Mouse (Mus musculus): ENCODE data around the gene Ntn1.

Gene Ntn1

DNA sequence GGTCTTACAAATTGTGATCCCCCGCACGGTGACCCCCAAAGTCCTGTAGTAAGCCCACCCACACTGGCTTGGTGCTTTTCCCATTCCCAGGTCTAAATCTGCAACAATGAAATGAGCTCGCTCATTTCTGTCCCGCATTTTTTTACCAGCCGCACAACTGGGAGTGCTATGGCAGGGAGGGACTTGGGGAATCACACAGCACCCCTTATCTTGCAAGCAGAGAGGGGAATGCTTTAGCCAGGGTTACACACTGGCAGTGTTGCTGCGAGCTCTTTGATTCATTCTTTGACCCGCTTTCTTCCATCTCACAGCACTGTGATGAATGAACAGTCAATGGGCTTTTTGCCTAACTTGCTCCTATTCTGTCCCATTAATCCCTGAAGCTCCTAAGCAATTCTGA lies 98.3 kb downstream of the Ntn1 start:
- in situ Hi-C loops (cut with MboI; ENCODE audit: low pct_unique_long_range_greater_than_20kb in 1 of 2, low sequenced_read_pairs in 2 of 2, unreplicated experiment in 1 of 2), result no loop called here

DNA sequence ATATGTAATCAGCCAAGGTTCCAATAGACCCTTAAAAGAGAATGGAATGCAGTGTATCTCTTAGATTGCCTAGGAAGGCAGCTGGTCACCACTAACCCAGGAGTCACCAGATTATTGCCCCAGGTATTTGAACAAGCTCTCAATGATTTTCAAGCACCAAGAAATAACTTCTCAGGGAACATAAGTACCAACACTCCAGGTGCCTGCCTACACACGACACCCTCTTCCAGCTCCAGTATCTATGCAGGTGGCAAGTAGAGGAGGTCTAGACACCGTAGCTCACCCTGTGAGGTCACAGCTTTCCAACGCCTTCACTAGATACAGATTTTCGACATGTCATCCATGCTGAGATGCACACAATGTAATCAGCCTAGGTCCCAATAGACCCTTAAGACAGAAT lies 99.0 kb downstream of the Ntn1 start:
- in situ Hi-C loops (cut with MboI; ENCODE audit: low pct_unique_long_range_greater_than_20kb in 1 of 2, low sequenced_read_pairs in 2 of 2, unreplicated experiment in 1 of 2), result no loop called here

DNA sequence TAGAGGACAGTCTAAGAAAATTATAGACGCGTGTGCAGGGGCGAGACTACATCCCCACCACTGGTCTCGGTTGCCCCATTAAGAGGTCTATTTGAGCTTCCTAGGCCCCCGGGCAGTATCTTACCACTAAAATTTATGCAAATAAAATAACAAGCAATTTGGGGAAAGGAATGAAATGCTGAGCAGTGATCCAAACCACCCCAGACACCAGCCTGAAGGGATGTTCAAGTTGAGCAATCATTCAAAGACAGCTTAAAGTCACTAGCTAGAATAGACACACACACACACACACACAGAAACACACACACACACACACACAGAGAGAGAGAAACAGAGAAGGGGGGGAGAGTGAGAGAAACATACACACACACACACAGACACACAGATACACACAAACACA lies 105.1 kb downstream of the Ntn1 start:
- in situ Hi-C loops (cut with MboI; ENCODE audit: low pct_unique_long_range_greater_than_20kb in 1 of 2, low sequenced_read_pairs in 2 of 2, unreplicated experiment in 1 of 2), result no loop called here

DNA sequence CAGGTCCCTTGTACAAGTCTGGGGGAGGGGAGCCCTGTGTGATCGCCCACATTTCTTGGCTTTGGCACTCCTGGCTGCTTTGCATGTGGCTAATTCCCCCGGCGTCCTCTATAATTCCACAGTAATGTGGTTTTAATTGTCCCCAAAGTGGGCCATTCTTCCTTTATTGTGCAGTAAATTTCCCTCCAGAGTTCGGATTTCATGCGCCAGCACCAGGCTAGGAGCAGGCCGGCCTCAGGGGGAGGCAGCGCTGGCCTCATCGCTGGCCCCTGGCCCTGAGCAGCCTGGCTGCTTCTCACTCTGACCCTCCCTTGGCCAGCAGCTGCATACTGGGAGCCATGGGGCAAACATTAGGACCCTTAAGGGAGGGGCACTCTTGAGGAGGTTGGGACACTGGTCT lies 110.0 kb downstream of the Ntn1 start:
- in situ Hi-C loops (cut with MboI; ENCODE audit: low pct_unique_long_range_greater_than_20kb in 1 of 2, low sequenced_read_pairs in 2 of 2, unreplicated experiment in 1 of 2), result no loop called here

DNA sequence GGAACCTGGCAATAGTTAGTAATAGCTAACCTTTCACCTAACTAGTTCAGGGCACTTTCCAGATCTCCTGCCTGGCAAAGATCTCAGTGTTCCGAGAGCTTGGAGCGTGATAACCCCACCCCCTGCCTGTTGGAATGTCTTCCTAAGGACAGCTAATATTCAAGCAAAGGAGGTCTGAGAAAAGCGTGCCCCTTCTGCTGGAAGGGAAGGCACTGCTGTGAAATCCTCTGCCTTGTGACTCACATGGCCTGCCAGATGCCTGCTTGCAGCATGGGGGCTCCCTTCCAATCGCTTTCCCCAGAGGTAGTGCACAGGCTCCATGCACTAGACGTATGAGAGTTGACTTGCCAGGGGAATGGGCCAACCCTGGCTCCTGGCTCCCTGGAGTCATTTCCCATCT lies 113.3 kb downstream of the Ntn1 start:
- in situ Hi-C loops (cut with MboI; ENCODE audit: low pct_unique_long_range_greater_than_20kb in 1 of 2, low sequenced_read_pairs in 2 of 2, unreplicated experiment in 1 of 2), result no loop called here

DNA sequence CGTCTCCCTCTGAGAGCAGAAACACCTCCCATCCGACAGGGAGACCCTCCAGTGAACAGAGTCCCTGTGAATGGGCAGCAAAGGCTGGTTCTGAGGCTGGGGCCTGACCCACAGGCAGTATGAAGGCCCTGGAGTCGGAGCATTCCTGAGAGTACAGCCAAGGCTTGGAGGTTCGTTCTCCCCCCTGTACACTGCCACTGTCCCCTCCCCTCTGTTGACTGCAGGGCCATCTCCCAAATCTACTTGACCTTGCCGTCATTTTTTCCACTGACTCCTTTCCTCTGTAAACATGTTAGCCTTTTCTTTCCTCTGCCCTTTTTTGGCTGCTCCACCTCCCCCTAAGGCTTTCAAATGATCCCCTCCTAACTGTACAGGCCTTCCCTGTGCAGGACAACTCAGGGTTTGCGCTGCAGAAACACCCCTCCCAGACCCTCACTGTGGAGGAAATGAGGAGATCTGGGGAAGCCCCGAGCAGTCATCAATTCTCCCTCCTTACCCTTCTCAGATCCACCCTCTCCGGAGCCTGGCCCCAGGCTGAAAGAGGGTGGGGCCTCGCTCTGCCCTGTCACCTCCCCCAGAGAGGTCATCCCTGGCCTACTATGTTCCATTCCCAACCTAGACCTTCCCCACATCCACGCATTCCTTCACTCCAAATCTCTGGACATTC lies 114.3 kb downstream of the Ntn1 start:
- in situ Hi-C loops (cut with MboI; ENCODE audit: low pct_unique_long_range_greater_than_20kb in 1 of 2, low sequenced_read_pairs in 2 of 2, unreplicated experiment in 1 of 2), result no loop called here

DNA sequence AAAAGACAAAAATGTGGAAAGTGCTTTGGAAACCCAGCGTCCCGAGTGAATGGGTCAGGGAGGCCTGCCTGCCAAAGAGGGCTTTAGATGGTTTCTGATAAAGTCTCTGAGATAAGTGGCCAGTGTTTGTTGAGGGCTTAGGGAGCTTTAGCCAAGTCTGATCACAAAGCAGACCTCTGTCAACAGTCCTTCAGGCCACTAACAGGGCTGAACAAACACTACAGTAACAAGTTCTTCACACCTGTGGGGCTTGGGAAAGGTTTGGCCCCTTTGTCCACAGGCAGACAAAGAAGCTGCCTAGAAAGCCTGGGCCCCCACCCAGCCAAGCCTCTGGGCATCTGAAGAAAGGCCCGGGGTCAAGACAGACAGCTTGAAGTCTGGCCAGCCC lies 114.9 kb downstream of the Ntn1 start:
- in situ Hi-C loops (cut with MboI; ENCODE audit: low pct_unique_long_range_greater_than_20kb in 1 of 2, low sequenced_read_pairs in 2 of 2, unreplicated experiment in 1 of 2), result no loop called here

DNA sequence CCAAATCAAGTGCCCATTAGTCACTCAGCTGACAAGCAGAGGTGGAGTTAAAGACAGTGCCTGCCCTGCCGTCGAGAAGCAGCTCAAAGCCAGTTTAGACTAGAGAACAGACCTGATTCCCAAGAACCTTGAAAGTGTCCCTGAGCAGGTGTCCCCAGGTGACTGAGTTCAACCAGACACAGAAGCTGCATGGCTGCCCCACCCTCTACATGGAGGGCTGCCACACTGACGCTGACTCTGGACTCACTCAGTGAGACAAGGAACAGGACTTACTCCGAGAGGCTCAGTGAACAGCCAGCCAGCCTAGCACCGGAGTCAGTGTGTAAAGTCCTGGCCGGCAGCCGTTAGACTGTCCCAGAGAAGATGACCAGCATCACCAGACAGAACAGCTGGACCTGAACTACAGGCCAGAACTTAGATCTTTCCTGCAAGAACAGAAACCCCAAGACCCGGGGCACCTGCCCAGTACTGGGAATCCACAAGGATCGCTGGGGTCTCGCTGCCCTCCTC lies 120.6 kb downstream of the Ntn1 start:
- in situ Hi-C loops (cut with MboI; ENCODE audit: low pct_unique_long_range_greater_than_20kb in 1 of 2, low sequenced_read_pairs in 2 of 2, unreplicated experiment in 1 of 2), result no loop called here

DNA sequence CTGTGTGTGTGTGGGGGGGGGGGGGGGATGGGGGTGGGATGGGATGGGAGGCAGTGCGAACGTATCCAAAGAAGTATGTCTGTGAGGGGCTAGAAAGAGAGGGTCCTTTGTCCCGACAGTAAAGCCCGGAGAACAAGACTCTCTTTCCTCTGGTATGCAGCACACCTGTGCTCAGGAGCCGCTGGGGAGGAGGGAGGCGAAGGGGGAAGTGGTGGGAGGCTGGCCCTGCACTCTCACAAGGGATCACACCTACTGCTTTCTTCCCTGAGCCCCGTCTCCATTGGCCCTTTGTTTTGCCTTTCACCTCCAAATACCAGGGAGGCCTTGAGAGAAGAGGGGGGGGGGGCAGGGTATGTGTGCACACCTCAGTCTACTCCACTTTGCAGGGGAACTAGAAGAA lies 123.7 kb downstream of the Ntn1 start:
- in situ Hi-C loops (cut with MboI; ENCODE audit: low pct_unique_long_range_greater_than_20kb in 1 of 2, low sequenced_read_pairs in 2 of 2, unreplicated experiment in 1 of 2), result no loop called here

DNA sequence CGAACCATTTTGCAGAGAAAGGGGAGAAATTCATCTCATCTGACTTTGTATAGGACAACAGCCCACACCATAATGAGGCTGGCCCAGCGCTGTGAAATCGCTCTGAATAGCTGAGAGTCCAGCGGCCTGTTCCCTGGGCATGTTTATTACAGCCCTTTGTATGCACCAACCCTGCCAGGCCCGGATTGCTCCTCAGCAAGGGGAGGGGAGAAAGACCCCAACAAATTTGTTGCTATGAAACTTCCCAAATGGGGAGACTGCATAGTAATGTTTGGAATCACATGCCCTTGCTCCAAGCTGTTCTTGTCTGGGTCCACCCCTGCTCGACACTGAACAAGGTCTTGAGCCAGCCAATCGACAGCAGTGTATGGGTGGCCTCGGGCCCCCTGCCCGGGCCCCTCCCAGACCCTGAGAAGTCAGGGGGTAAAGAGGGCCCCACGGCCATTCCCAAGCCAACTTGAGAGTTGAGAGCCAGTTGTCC lies 126.3 kb downstream of the Ntn1 start:
- in situ Hi-C loops (cut with MboI; ENCODE audit: low pct_unique_long_range_greater_than_20kb in 1 of 2, low sequenced_read_pairs in 2 of 2, unreplicated experiment in 1 of 2), result no loop called here

DNA sequence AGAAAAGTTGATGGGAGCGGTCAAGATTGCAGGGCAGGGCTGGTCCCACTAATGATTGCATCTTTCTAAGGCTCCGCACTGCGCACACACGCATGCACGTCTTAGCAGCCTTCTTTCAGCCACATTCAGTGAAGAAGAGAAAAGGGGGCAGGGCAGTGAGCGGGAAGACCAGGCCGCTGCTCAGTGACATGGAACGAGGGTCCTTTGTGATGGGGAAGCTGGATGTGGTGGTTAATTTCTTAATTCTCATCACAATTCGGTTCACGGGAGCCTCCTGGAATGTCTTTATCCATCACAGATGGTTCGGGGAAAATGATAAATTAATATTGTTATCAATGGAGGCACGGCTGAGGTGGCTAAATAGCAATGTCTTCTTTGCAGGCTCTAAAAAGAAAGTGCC lies 126.8 kb downstream of the Ntn1 start:
- in situ Hi-C loops (cut with MboI; ENCODE audit: low pct_unique_long_range_greater_than_20kb in 1 of 2, low sequenced_read_pairs in 2 of 2, unreplicated experiment in 1 of 2), result no loop called here

DNA sequence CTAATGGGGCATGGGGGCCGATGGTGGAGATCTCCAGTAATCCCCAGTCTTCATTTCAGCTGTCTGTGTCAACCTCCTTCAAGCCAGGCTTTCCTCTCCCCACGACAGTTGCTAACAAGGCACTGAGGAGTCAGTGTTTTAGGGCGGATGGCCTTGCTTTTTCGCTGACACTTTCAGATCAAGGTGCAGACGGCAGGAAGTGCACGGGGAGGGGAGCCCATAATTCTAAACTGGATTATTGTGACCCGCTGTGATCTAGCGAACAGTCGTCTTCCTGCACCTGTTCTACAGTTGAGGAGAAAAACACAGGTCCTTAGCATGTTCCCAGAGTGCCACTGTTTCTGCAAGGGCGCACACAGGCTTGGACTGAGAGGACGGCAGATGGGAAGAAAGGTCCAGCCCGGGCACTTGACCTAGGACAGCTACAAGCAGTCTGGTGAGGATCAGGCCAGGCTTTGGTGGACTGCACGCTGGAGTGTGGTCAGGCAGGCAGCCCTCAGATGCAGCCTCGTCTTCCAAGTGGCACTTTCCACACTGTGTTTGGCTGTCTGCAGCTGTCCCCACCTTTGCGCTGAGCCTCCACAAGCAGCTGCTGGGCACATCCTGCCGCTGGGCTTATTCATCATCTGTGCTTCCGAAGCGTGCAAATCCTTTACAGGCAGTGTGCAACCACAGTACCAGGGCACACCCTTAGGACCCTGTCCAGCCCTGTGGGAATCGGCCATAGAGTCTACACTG lies 129.7 kb downstream of the Ntn1 start:
- in situ Hi-C loops (cut with MboI; ENCODE audit: low pct_unique_long_range_greater_than_20kb in 1 of 2, low sequenced_read_pairs in 2 of 2, unreplicated experiment in 1 of 2), result no loop called here

DNA sequence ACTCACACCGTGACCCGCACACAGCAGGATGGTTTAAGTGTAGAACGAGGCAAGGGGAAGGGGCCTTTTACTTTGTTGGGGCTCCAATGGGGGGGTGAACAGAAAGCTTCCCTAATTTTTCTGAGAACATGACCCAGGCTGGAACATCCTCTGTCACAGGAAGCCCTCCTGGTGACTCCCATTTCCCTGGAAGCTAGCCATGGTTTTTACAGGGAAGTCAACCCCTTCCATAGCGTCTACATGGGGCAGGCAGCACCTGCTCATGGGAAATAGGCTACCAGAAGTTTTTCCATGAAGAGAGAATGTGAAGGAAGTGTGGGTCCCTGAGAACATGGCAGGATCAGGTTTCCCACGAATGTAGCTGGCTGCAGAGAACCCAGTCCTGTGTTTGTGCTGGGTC lies 136.3 kb downstream of the Ntn1 start:
- in situ Hi-C loops (cut with MboI; ENCODE audit: low pct_unique_long_range_greater_than_20kb in 1 of 2, low sequenced_read_pairs in 2 of 2, unreplicated experiment in 1 of 2), result no loop called here

DNA sequence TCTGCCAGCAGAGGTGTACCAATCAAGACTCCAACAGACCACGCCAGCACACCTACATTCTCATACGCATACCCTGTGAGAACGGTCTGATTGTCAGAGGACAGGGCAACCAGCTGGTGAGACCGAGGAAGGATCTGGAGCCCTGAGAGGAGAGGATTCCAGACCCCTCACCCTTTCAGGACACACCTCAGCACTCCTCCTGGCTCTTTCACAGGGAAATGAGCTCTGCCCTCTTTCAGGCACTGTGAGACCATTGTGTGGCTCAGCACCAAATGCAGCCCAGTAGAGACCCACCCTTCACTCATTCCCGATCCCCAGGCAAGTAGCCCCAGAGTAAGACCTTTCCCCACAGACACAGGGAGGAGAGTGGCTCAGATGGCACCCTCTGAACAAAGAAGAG lies 137.5 kb downstream of the Ntn1 start:
- in situ Hi-C loops (cut with MboI; ENCODE audit: low pct_unique_long_range_greater_than_20kb in 1 of 2, low sequenced_read_pairs in 2 of 2, unreplicated experiment in 1 of 2), result no loop called here

DNA sequence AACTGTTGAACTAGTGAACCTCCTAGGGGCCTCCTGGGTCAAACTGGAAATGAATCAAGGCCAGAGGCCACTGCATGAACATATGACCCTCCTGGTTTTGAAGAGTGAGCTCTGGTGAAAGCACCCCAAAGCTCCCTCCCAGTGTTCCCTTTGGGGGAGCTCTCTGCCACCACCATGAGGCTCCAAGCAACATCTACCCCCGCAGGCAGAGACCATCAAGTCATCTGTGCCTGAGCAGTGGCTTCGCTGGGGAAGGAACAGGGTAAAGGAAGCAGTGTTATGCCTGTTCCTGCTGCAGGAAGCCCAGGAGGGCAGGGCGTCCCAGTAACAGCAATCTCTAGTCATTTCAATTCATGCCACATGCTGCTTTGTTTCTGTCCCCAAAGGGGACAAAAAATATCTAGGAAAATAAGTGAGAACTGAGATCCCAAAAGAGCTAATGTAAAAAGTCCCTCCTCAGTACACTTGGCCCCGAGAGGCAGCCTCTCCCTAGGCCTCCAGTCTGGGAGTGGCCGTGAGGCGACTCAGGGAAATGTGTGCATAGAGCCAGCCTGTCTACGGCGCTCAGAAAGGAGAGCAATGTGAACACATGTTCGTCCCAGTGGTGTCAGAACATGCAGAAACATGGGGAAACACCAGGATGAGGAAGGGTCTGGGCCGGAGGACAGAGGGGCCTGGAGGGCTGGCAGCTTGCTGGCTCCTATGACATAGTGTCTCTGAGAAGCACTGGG lies 139.3 kb downstream of the Ntn1 start:
- in situ Hi-C loops (cut with MboI; ENCODE audit: low pct_unique_long_range_greater_than_20kb in 1 of 2, low sequenced_read_pairs in 2 of 2, unreplicated experiment in 1 of 2), result no loop called here

DNA sequence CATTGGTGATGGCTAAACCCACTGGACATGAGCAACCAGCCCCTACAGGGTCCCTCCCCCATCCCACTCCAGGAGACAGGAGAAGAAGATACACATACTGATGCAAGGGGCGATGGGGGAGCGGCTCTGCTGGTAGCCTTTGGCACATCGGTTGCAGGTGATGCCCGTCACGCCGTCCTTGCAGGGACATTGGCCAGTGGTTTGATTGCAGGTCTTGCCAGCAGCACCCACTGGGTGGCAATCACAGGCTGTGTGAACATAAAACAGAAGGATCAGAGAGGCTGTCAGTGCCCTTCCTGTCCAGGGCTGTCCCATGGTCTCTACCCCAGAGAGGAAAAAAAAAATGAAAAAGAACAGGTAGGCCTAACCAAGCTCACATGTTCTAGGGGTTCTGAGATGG lies 140.2 kb downstream of the Ntn1 start:
- in situ Hi-C loops (cut with MboI; ENCODE audit: low pct_unique_long_range_greater_than_20kb in 1 of 2, low sequenced_read_pairs in 2 of 2, unreplicated experiment in 1 of 2), result no loop called here

DNA sequence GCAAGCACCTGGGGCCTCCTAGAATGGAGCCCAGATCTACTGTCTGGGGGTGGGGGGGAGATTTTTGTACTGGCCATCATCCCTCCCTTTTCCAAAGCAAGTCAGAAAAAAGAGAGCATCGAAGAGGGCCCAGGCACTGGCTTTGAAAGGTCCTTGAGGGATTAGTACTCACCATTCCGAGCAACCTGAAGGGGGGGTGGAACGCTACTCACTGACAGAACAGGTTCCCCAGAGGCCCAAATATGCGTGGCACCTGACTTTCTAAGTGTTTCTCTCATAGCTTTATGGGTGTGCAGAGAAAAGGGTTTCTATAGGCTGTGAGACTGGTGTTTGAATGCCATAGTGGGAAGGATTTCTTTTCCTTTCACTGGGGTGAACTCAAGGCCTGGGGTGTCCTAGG lies 142.1 kb downstream of the Ntn1 start:
- in situ Hi-C loops (cut with MboI; ENCODE audit: low pct_unique_long_range_greater_than_20kb in 1 of 2, low sequenced_read_pairs in 2 of 2, unreplicated experiment in 1 of 2), result no loop called here

DNA sequence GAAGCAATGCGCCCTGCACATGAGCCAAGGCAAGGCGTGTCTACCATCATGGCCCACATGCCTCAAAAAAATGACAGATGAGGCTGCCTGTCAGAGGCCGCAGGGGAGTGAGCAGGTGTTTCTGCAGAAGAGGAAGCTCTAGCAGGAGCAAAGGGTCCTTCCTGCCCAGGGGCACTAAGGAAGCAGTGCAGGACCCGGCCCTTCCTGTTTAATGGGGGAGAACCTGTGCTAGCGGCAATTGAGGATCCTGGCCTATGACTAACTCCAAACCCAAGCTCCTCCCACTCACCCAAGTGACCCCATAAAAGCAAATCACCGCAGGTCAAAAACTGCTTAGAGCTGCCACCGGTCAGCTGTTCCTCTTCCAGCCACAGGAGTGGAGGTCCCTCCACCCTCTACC lies 147.1 kb downstream of the Ntn1 start:
- in situ Hi-C loops (cut with MboI; ENCODE audit: low pct_unique_long_range_greater_than_20kb in 1 of 2, low sequenced_read_pairs in 2 of 2, unreplicated experiment in 1 of 2), result no loop called here

DNA sequence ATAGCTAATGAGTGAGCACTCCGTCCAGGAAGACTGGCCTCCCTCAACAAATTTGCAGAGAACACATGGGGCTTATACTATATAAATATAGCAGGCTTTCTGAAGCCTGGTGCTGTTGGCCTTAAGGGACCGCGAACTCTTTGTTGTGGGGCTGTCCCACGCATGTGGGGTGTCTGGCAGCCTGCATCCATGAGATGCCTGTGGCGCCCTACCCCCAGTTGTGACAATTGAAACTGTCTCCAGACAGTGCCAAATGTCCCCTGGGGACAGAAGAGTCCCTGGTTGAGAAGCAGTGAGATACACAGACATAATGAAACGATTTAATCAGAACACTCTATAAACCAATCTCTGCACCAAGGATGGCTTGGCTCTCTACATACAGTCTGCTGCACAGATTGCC lies 150.5 kb downstream of the Ntn1 start:
- in situ Hi-C loops (cut with MboI; ENCODE audit: low pct_unique_long_range_greater_than_20kb in 1 of 2, low sequenced_read_pairs in 2 of 2, unreplicated experiment in 1 of 2), result no loop called here

Data from mouse embryonic stem cell (cell line).